ENCODE assay signal across 23 mouse cellular contexts in the genomic region with DNA sequence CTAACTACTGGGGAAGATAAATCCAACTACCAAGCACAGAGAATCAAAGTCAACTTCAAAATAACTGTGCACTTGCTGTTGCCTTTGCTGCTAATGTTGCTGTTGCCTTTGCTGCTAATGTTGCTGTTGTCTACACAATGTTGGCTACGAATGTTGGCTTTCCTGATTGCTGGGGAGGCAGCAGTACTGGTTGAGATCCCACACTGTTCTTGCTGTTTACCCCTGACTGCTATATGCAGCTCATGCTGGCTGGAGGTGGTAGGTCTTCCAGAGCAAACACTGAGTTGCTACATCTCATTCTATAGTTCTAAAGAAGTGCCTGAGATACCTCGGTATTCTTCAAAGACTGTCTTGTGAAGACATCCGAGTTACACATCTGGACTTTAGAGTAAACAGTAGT. TPM values are rescaled to one million over a fixed set of nuclear protein-coding genes. Genes with fewer than 3 reads are reported as not detected.
DNase-seq lines count a peak whose midpoint lies in the region; ATAC-seq and TF ChIP-seq lines count a peak whose summit lies in the region.
"Had no signal": no experiment of that assay in that cellular context is flagged by ENCODE, and none has a peak within 500 bp of the region (broad histone marks: within the 10 kb centered on the region; RNA-seq: fewer than 3 reads in every experiment).

No protein-coding gene starts in this region.

- no peak for ATAC-seq in CD4-positive, CD25-positive, alpha-beta regulatory T cell, adult 4 months
- no peak for ATAC-seq in liver, postnatal 0 days
- no peak for ATAC-seq in liver, embryonic 12.5 days
- ATAC-seq: forebrain, embryonic 13.5 days; forebrain, embryonic 16.5 days; hindbrain, embryonic 16.5 days had no signal

- no peaks in the 10 kb centered on the region for H3K9me3 ChIP-seq in liver, postnatal 0 days (ENCODE audit: low read length)
- no peaks in the 10 kb centered on the region for H3K9me3 ChIP-seq in liver, embryonic 12.5 days (replicated peaks)
- H3K9me3 ChIP-seq: embryonic facial prominence, embryonic 12.5 days; embryonic facial prominence, embryonic 15.5 days; forebrain, embryonic 13.5 days; heart, embryonic 12.5 days; heart, embryonic 15.5 days; hindbrain, embryonic 10.5 days; hindbrain, embryonic 13.5 days had no signal

- no peak overlapping the region for H3K4me3 ChIP-seq in liver, postnatal 0 days (ENCODE audit: low read depth, low read length)
- no peak overlapping the region for H3K4me3 ChIP-seq in liver, embryonic 12.5 days
- H3K4me3 ChIP-seq: embryonic facial prominence, embryonic 12.5 days; embryonic facial prominence, embryonic 15.5 days; forebrain, embryonic 13.5 days; heart, embryonic 12.5 days; heart, embryonic 15.5 days; hindbrain, embryonic 10.5 days; hindbrain, embryonic 13.5 days had no signal

- 59% methylated on average over 3 of the region's 3 CpGs for WGBS in liver, postnatal 0 days (ENCODE audit: insufficient replicate concordance)
- 62% methylated on average over 3 of the region's 3 CpGs for WGBS in liver, embryonic 12.5 days (ENCODE audit: insufficient replicate concordance)

- DNase-seq in CD4-positive, CD25-positive, alpha-beta regulatory T cell, adult 2 months (ENCODE audit: low read depth, low spot score) = peak; percentile 27
- DNase-seq in liver, postnatal 0 days = no peak
- peak; percentile 14 for DNase-seq in thymus, postnatal 0 days (ENCODE audit: low spot score)
- DNase-seq in thymus, postnatal 25 days = no peak
- no peak for DNase-seq in T-cell, adult 2 months (ENCODE audit: low spot score)
- DNase-seq: adrenal gland, postnatal 10 days; cerebellum, adult 11 months; cerebellum, adult 2 months; cerebellum, adult 9-11 months; cerebellum, postnatal 25 days; heart, postnatal 10 days; heart, postnatal 36 days had no signal

- H3K27ac ChIP-seq in liver, postnatal 0 days (ENCODE audit: low read depth) = peak overlapping the region; percentile 44; the same call in 1 of the 2 replicates
- H3K27ac ChIP-seq in liver, embryonic 12.5 days = no peak overlapping the region
- H3K27ac ChIP-seq: embryonic facial prominence, embryonic 12.5 days; embryonic facial prominence, embryonic 15.5 days; forebrain, embryonic 13.5 days; heart, embryonic 15.5 days; hindbrain, embryonic 10.5 days; hindbrain, embryonic 13.5 days had no signal

- no peak for TF ChIP-seq EP300 in liver, postnatal 0 days (IDR thresholded peaks at IDR 0.05; ENCODE audit: low read depth)

- TF ChIP-seq CTCF in liver, postnatal 0 days (IDR thresholded peaks at IDR 0.05; ENCODE audit: low read depth) = no peak

- peaks cover 4% of the 10 kb centered on the region; the same call in 1 of the 2 replicates for H3K4me1 ChIP-seq in liver, postnatal 0 days (ENCODE audit: insufficient read depth)
- no peaks in the 10 kb centered on the region for H3K4me1 ChIP-seq in liver, embryonic 12.5 days
- H3K4me1 ChIP-seq: embryonic facial prominence, embryonic 12.5 days; embryonic facial prominence, embryonic 15.5 days; forebrain, embryonic 13.5 days had no signal

- no peaks in the 10 kb centered on the region; the same call in 1 of the 2 replicates for H3K27me3 ChIP-seq in liver, postnatal 0 days (ENCODE audit: insufficient read depth, low read length)
- no peaks in the 10 kb centered on the region; the same call in 1 of the 2 replicates for H3K27me3 ChIP-seq in liver, embryonic 12.5 days (replicated peaks)
- H3K27me3 ChIP-seq: embryonic facial prominence, embryonic 12.5 days; embryonic facial prominence, embryonic 15.5 days; forebrain, embryonic 13.5 days; heart, embryonic 12.5 days; heart, embryonic 15.5 days had no signal

- no peaks in the 10 kb centered on the region for H3K36me3 ChIP-seq in liver, postnatal 0 days (replicated peaks; ENCODE audit: insufficient read depth, low read length)
- no peaks in the 10 kb centered on the region for H3K36me3 ChIP-seq in liver, embryonic 12.5 days
- H3K36me3 ChIP-seq: embryonic facial prominence, embryonic 12.5 days; embryonic facial prominence, embryonic 15.5 days; heart, embryonic 12.5 days; heart, embryonic 15.5 days; hindbrain, embryonic 10.5 days; hindbrain, embryonic 13.5 days had no signal

- no peak overlapping the region for H3K9ac ChIP-seq in liver, postnatal 0 days (replicated peaks)
- no peak overlapping the region for H3K9ac ChIP-seq in liver, embryonic 12.5 days
- H3K9ac ChIP-seq: embryonic facial prominence, embryonic 12.5 days; embryonic facial prominence, embryonic 15.5 days; forebrain, embryonic 13.5 days; heart, embryonic 12.5 days; heart, embryonic 15.5 days; hindbrain, embryonic 13.5 days had no signal

- no peak overlapping the region for H3K4me2 ChIP-seq in liver, postnatal 0 days (ENCODE audit: low read depth, low read length)
- no peak overlapping the region for H3K4me2 ChIP-seq in liver, embryonic 12.5 days
- H3K4me2 ChIP-seq: embryonic facial prominence, embryonic 12.5 days; embryonic facial prominence, embryonic 15.5 days; forebrain, embryonic 13.5 days; heart, embryonic 12.5 days; heart, embryonic 15.5 days; hindbrain, embryonic 13.5 days had no signal

RNA-seq across cellular contexts. Expression of a gene that starts 36.5 kb away (rescaled TPM):
- 10 to 100 TPM; 56.6 to 87.8 TPM for polyA plus RNA-seq in CD4-positive, CD25-positive, alpha-beta regulatory T cell, adult 4 months (2017; shearing (Covaris generic))
- 0.43 and 0.49 TPM in 2 replicates for polyA plus RNA-seq in liver, postnatal 0 days (2015; fragmentation: Nextera tagmentation; extraction: Ambion mirVana)
- 0.15 and 0.28 TPM in 2 replicates for polyA plus RNA-seq in liver, embryonic 12.5 days (2016; fragmentation: Nextera tagmentation; extraction: Ambion mirVana)
- polyA plus RNA-seq in thymus, postnatal 0 days (2015; fragmentation: Nextera tagmentation; extraction: Ambion mirVana) = 8.5 and 12.1 TPM in 2 replicates

Comparison
In these comparisons a context has a peak if more than half of its experiments do, and no peak if none do; other contexts are left out.
1. DNase-seq: peak in CD4-positive, CD25-positive, alpha-beta regulatory T cell, adult 2 months (single experiment) and thymus, postnatal 0 days (single experiment); none in liver, postnatal 0 days (single experiment), thymus, postnatal 25 days (single experiment) and T-cell, adult 2 months (single experiment).